Mouse (Mus musculus): Measurements from ENCODE around the gene Ngf.

DNA sequence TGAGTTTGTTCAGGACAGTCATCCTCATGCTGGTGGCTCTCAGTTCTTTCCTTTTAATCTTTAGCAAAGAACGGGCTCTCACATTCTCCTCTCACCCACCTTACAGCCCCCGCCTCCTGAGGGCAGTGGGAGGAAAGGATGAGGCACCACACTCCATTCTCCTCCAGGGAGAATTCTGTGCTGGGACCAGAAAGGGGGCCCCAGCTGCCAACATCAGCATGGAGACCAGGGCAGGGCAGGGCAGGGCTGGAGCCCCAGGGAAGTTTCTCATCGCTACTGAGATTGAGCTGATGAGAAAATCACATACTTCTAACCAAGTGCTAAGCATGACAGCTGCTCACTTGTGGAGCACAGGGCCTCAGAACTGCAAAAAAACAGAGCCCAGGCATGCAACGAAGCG, 2.1 kb downstream of the Ngf start:
- TF ChIP-seq CTCF (IDR thresholded peaks at IDR 0.05 in 2 of 3, conservative IDR thresholded peaks at IDR 0.05 in 1 of 3; ENCODE audit: control insufficient read depth in 1 of 3, insufficient read depth in 1 of 3, low read depth in 2 of 3, low read length in 3 of 3, poor library complexity in 1 of 3, severe bottlenecking in 1 of 3) = no peak
- TF ChIP-seq USF1 (IDR thresholded peaks at IDR 0.05; ENCODE audit: low read depth, low read length) = no peak
- no peak for TF ChIP-seq POLR2A (IDR thresholded peaks at IDR 0.05; ENCODE audit: control insufficient read depth in 1 of 2, insufficient read depth in 1 of 2, low read depth in 1 of 2, low read length in 2 of 2, poor library complexity in 1 of 2)
- TF ChIP-seq RAD21 (IDR thresholded peaks at IDR 0.05; ENCODE audit: low read depth, low read length) = no peak
- TF ChIP-seq POLR2AphosphoS2 (IDR thresholded peaks at IDR 0.05; ENCODE audit: low read length) = no peak
- TF ChIP-seq ETS1 (IDR thresholded peaks at IDR 0.05; ENCODE audit: low read depth, low read length) = no peak
- TF ChIP-seq MYB (IDR thresholded peaks at IDR 0.05; ENCODE audit: low read depth, low read length) = no peak
- no peak for TF ChIP-seq TAL1 (IDR thresholded peaks at IDR 0.05; ENCODE audit: low read length)
- TF ChIP-seq ZMIZ1 (IDR thresholded peaks at IDR 0.05; ENCODE audit: low read depth, low read length) = no peak
